Mouse (Mus musculus): ENCODE measurements around the gene C1qtnf1. TPM values are rescaled to one million over a fixed set of nuclear protein-coding genes. Genes with fewer than 3 reads are reported as not detected.

The C1qtnf1 gene
- polyA plus RNA-seq (2015; fragmentation: Nextera tagmentation; extraction: Ambion mirVana), result 6.1 and 7.5 TPM in 2 replicates

GRCm38 (mm10) chr11:118427986-118428385 lies at the start of gene C1qtnf1:
Gene C1qtnf1 (plus strand): TSS chr11:118428203.

DNA sequence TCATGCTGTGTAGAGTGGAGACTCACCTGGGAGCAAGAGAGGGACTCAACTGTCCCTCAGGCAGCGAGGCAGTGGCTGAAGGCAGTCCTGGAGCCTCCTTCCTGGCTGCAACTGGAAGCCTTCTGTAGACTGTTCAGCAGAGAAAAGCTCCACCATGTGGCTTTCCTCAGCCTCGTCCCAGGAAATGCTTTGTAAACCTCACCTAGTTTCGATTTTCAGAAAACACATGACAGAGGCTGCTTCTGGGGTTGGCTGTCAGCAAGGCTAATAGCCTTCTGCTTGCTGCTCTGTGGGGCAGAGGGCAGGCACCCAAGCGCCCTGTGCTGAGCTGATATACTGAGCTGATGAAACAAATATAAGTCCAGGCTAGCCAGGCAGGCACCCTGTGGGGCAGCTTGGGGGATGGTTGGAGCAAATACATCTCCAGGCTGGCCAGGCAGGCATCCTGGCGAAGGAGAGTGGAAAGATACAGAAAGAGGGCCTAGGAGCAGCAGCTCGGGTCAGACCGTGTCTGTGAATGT lies 26.2 kb upstream of the C1qtnf1 start, which contains the start of gene Lgals3bp:
Lgals3bp (minus strand) TSS at position 333 of the 521 bp plus-strand sequence.

DNA sequence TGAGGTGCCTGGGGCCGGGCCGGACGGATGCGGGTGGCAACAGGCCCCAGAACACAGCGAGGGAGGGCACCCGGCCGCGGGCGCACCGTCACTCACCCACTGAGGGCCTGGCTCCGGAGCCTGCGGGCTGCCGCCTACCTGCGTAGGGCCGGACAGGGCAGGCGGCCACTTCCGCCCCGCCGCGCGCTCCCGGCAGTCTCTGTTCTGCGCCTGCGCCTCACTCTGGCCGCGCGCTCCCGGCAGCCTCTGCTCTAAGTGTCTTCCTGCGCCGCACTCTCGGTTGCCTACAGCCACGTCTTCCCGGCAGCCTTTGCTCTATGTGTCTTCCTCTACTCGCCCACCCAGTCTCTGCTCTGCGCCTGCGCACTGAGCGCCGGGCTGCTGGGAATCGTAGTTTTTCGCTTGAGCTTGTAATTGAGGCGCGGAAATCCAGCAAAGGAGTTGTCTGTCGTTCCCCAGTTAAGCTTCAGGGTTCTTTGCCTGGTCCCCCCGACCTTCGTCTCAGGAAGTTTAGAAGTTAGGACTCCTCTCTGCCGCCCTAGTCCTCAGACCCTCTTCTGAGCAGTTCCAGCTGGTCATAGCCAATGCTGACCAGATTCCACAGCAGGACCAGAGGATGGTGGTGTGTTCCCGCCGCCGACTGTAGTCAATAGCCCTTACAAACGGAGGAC lies 9.0 kb upstream of the C1qtnf1 start, which contains the start of gene Cant1:
Cant1 (minus strand) TSS at position 253 of the 671 bp plus-strand sequence.

DNA sequence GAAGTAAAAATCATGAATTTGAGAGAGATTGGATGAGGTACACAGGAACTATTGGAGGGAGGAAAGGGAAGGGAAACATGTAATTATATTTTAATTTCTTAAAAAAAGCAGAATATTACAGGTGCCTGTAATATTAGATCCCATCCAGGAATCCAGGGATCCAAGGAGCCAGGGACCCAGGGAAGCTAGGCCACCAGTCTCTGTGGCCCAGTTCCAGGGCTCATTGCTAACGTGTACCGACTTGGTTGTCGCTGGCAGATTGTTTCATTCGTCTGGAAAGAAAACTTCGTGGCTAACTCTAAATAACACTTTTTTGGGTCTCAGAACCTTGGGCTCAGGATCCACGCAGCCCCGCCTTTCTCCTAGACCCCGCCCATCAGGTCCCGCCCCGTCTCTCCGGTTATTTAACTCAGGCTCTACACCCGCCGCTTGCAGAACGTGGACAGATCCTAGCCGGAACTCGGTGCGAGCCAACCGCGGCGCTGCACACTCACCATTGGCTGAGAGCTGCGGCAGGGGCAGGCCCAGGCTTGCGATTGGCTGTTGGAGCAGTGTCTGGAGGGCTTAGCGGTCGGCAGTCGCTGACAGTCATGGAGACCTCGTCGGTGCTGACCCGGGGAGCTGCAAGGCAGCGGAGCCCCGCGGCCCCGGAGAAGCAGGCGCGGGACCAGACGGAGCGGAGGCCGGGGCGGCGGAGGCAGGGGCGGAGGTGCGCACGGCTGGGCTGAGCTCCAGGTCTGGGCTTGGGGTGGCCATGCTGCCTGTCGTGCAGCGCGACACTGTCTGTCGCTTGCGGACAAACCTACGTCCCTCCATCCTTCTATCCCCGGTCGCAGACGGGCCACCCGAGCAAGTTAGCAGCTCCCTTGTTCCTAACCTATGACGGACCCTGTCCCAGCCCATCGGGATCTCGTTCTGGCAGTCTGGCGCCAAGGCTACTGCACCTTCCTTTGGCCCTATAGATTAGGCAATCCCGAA lies 48.7 kb downstream of the C1qtnf1 start, which contains the start of gene Engase:
Engase (plus strand) TSS at position 434 of the 978 bp plus-strand sequence.

Other genes starting within 250 kb of the C1qtnf1 start
- 5.8 and 7.7 TPM in 2 replicates for gene Cyth1, start 179.6 kb upstream of the C1qtnf1 start, polyA plus RNA-seq (2015; fragmentation: Nextera tagmentation; extraction: Ambion mirVana)
- 7.2 and 8.8 TPM in 2 replicates for gene Usp36, start 138.0 kb upstream of the C1qtnf1 start, polyA plus RNA-seq (2015; fragmentation: Nextera tagmentation; extraction: Ambion mirVana)
- gene Cep295nl, start 85.7 kb upstream of the C1qtnf1 start, polyA plus RNA-seq (2015; fragmentation: Nextera tagmentation; extraction: Ambion mirVana), result 0.17 and 0.34 TPM in 2 replicates
- gene Timp2, start 72.5 kb upstream of the C1qtnf1 start, polyA plus RNA-seq (2015; fragmentation: Nextera tagmentation; extraction: Ambion mirVana), result 47.2 and 63.3 TPM in 2 replicates
- 35.2 and 45.1 TPM in 2 replicates for gene Lgals3bp, start 26.1 kb upstream of the C1qtnf1 start, polyA plus RNA-seq (2015; fragmentation: Nextera tagmentation; extraction: Ambion mirVana)
- 10.8 and 11.9 TPM in 2 replicates for gene Cant1, start 9.1 kb upstream of the C1qtnf1 start, polyA plus RNA-seq (2015; fragmentation: Nextera tagmentation; extraction: Ambion mirVana)
- 9.6 and 9.7 TPM in 2 replicates for gene Engase, start 48.6 kb downstream of the C1qtnf1 start, polyA plus RNA-seq (2015; fragmentation: Nextera tagmentation; extraction: Ambion mirVana)